Mouse (Mus musculus) ES-E14 (cell line): ENCODE measurements around the gene Nop53. TPM values are rescaled to one million over a fixed set of nuclear protein-coding genes. Genes with fewer than 3 reads are reported as not detected.

Experiments
- DNase-seq: peaks from one replicate; pipeline ENCODE4 v3.0.0-alpha.2; 2013; ENCODE audit warnings: low read depth, low spot score
- H3K27ac ChIP-seq: 2 replicates; pipeline ENCODE4 v1.5.1; 2012; ENCODE audit warnings: low read depth, mild to moderate bottlenecking, low read length, moderate library complexity, mixed read lengths; ENCODE audit not compliant: poor library complexity, insufficient read depth, severe bottlenecking
- H3K36me3 ChIP-seq: 2 replicates; pipeline ENCODE4 v1.6.1; 2012; ENCODE audit warnings: mild to moderate bottlenecking, low read length, moderate library complexity, mixed read lengths; ENCODE audit not compliant: control insufficient read depth, poor library complexity, insufficient read depth, severe bottlenecking
- H3K4me1 ChIP-seq, 2 experiments: fragments of 150-350 bp in 1 of 2; sonication (generic) in 1 of 2; 2 replicates each; pipeline ENCODE4 v1.6.1; 2012; ENCODE audit warnings: low read length in 2 of 2, mild to moderate bottlenecking in 1 of 2, mixed read lengths in 1 of 2; ENCODE audit not compliant: control insufficient read depth in 2 of 2, insufficient read depth in 2 of 2, poor library complexity in 1 of 2
- H3K4me3 ChIP-seq, 2 experiments: fragments of 150-350 bp in 1 of 2; sonication (generic) in 1 of 2; 2 replicates each; pipeline ENCODE4 v1.5.1; 2012; ENCODE audit warnings: low read length in 2 of 2, low read depth in 1 of 2, mild to moderate bottlenecking in 1 of 2, mixed read lengths in 1 of 2; ENCODE audit not compliant: insufficient read depth in 1 of 2, poor library complexity in 1 of 2, severe bottlenecking in 1 of 2
- H3K9ac ChIP-seq: 2 replicates; pipeline ENCODE4 v1.6.1; 2012; ENCODE audit warnings: low read depth, mild to moderate bottlenecking, low read length, mixed read lengths; ENCODE audit not compliant: poor library complexity, insufficient read depth, severe bottlenecking
- H3K9me3 ChIP-seq: fragments of 150-350 bp; sonication (generic); 2 replicates; pipeline ENCODE4 v1.6.1; 2012; ENCODE audit warnings: low read depth, mild to moderate bottlenecking, low read length; ENCODE audit not compliant: control insufficient read depth, insufficient read depth
- CHD2 ChIP-seq: IDR thresholded peaks from 2 replicates; pipeline ENCODE4 v1.6.1; 2014; ENCODE audit warnings: mild to moderate bottlenecking, low read depth, low read length, inconsistent platforms
- HCFC1 ChIP-seq: IDR thresholded peaks from 2 replicates; pipeline ENCODE4 v1.6.1; 2012; ENCODE audit warnings: low read length, inconsistent platforms, borderline replicate concordance; ENCODE audit not compliant: insufficient read depth
- MAFK ChIP-seq: IDR thresholded peaks from 2 replicates; pipeline ENCODE4 v1.6.1; 2014; ENCODE audit warnings: mild to moderate bottlenecking, low read depth, low read length, inconsistent platforms; ENCODE audit not compliant: insufficient read depth
- ZC3H11A ChIP-seq: IDR thresholded peaks from 2 replicates; pipeline ENCODE4 v1.6.1; 2012; ENCODE audit warnings: low read depth, mild to moderate bottlenecking, inconsistent platforms, low read length, borderline replicate concordance
- ZNF384 ChIP-seq: IDR thresholded peaks from 2 replicates; pipeline ENCODE4 v1.6.1; 2012; ENCODE audit warnings: low read depth, low read length, inconsistent platforms
- in situ Hi-C, 2 experiments: fragments of 600-800 bp; cut with MboI; formaldehyde crosslinking; loops; one replicate each; pipeline ENCODE4 v1.15.1; 2025; ENCODE audit warnings: low sequenced_read_pairs in 2 of 2, inconsistent platforms in 1 of 2; ENCODE audit not compliant: unreplicated experiment in 2 of 2
- total RNA-seq: library from RNA; depleted of rRNA; stranded (reverse); fragments of 300-350 nt; gene quantifications from 2 replicates; pipeline ENCODE4 v1.2.3, GENCODE M21; 2012

The Nop53 gene
- total RNA-seq, 1 experiment, result 212 TPM

- Histone ChIP-seq H3K27ac (no peak overlapping the region), H3K4me3 (no peak overlapping the region), H3K9me3 (no peaks in the 10 kb centered on the region), H3K4me1 (no peaks in the 10 kb centered on the region), H3K9ac (no peak overlapping the region), H3K36me3 (no peaks in the 10 kb centered on the region)
- in situ Hi-C loops, result no loop called here
- DNase-seq, result no peak
- TF ChIP-seq ZC3H11A, result no peak
- no peak for TF ChIP-seq HCFC1
- no peak for TF ChIP-seq MAFK
- TF ChIP-seq CHD2, result no peak
- TF ChIP-seq ZNF384, result no peak
Observed at GRCm38 (mm10) chr7:15910521-15910920, 35.4 kb downstream of the Nop53 start.

GRCm38 (mm10) chr7:15907971-15908590, 37.8 kb downstream of the Nop53 start:
- in situ Hi-C loops, result no loop called here
- no peak for TF ChIP-seq ZC3H11A
- no peak for TF ChIP-seq ZNF384
- TF ChIP-seq HCFC1, result no peak
- no peak for TF ChIP-seq CHD2
- no peak for TF ChIP-seq MAFK
- H3K4me1 ChIP-seq, result no peaks in the 10 kb centered on the region
- H3K27ac ChIP-seq, result no peak overlapping the region
- H3K36me3 ChIP-seq, result no peaks in the 10 kb centered on the region
- no peak overlapping the region for H3K4me3 ChIP-seq
- no peak overlapping the region for H3K9ac ChIP-seq
- H3K9me3 ChIP-seq, result no peaks in the 10 kb centered on the region
- DNase-seq, result no peak

- H3K9ac ChIP-seq, result no peak overlapping the region
- no peaks in the 10 kb centered on the region for H3K4me1 ChIP-seq
- no peak for DNase-seq
- no peaks in the 10 kb centered on the region for H3K9me3 ChIP-seq
- no peaks in the 10 kb centered on the region for H3K36me3 ChIP-seq
- in situ Hi-C loops, result no loop called here
- H3K27ac ChIP-seq, result no peak overlapping the region
- TF ChIP-seq ZNF384, result no peak
- TF ChIP-seq CHD2, result no peak
- no peak for TF ChIP-seq HCFC1
- TF ChIP-seq MAFK, result no peak
- TF ChIP-seq ZC3H11A, result no peak
- no peak overlapping the region for H3K4me3 ChIP-seq
Observed at GRCm38 (mm10) chr7:15906602-15907001, 39.3 kb downstream of the Nop53 start.

GRCm38 (mm10) chr7:15905861-15906260, 40.0 kb downstream of the Nop53 start:
- no peak for TF ChIP-seq HCFC1
- no peak for TF ChIP-seq MAFK
- no peak overlapping the region for H3K4me3 ChIP-seq
- no peaks in the 10 kb centered on the region for H3K36me3 ChIP-seq
- in situ Hi-C loops, result no loop called here
- no peaks in the 10 kb centered on the region for H3K9me3 ChIP-seq
- peaks cover 4% of the 10 kb centered on the region in 2 experiments for H3K4me1 ChIP-seq
- no peak overlapping the region for H3K27ac ChIP-seq
- no peak overlapping the region for H3K9ac ChIP-seq
- DNase-seq, result no peak

- peak; percentile 70 for DNase-seq
- H3K9ac ChIP-seq, result no peak overlapping the region
- H3K36me3 ChIP-seq, result no peaks in the 10 kb centered on the region
- H3K27ac ChIP-seq, result no peak overlapping the region
- peaks cover 4 to 6% of the 10 kb centered on the region in 2 experiments for H3K4me1 ChIP-seq
- TF ChIP-seq MAFK (no peak), ZNF384 (no peak), HCFC1 (no peak), ZC3H11A (no peak), CHD2 (no peak)
- in situ Hi-C loops, result no loop called here
- H3K9me3 ChIP-seq, result no peaks in the 10 kb centered on the region
- no peak overlapping the region for H3K4me3 ChIP-seq
Observed at GRCm38 (mm10) chr7:15901366-15902048, 44.4 kb downstream of the Nop53 start.
